Mouse (Mus musculus) liver, embryonic 14.5 days (tissue): Measurements from ENCODE around the gene Dapl1.

Source experiments
- CTCF ChIP-seq: IDR thresholded peaks from 2 replicates; pipeline ENCODE4 v1.5.1; 2016; ENCODE audit warnings: antibody characterized with exemption, low read depth, control low read depth
- EP300 ChIP-seq: IDR thresholded peaks from 2 replicates; pipeline ENCODE4 v1.6.1; 2016; ENCODE audit warnings: antibody characterized with exemption, low read depth

DNA sequence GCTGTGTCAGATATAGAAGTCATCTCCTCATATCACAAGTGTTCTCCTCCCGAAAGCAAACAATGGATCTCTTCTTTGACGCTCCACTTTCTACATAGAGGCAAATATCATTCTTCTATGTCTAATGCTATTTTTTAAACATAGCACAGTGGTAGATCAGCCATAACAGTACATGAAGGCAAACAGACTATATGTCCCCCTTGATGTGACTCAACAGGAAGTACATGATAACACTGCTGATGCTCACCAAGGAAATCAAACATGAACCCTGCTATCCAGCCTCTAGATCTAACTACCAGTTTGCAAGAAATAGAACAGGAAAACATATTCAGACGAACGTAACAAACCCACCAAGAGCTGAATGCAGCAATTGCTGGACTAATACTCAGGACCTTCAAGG is 10.1 kb upstream of the Dapl1 start:
- no peak for TF ChIP-seq CTCF
- no peak for TF ChIP-seq EP300
